Mouse (Mus musculus) limb, embryonic 14.5 days (tissue): ENCODE data around the gene Pdcd6ip. TPM values are rescaled to one million over a fixed set of nuclear protein-coding genes. Genes with fewer than 3 reads are reported as not detected.
"Not testable (repeated sequence)": the region's sequence is repeated elsewhere in the genome, so short reads cannot be mapped to it uniquely, and the experiment has no call there.

Source experiments
- ATAC-seq: fragments of 200-750 bp; cut with Nextera tagmentation; 2 replicates; pipeline ENCODE4 v1.8.0; 2017; ENCODE audit warnings: low read depth, moderate number of reproducible peaks, moderate TSS enrichment; ENCODE audit not compliant: low FRiP score
- DNase-seq: peaks from one replicate; pipeline ENCODE4 v3.0.0-alpha.2; 2015; ENCODE audit warnings: low spot score
- H3K27ac ChIP-seq: fragments of 300-500 bp; sonication (generic); replicated peaks from 2 replicates; pipeline ENCODE4 v1.5.1; 2014; ENCODE audit warnings: low read depth, mild to moderate bottlenecking, low read length, moderate library complexity, mixed read lengths
- H3K27me3 ChIP-seq: fragments of 300-500 bp; sonication (generic); 2 replicates; pipeline ENCODE4 v1.6.1; 2014; ENCODE audit warnings: low read length, mixed read lengths; ENCODE audit not compliant: control insufficient read depth, insufficient read depth
- H3K36me3 ChIP-seq: fragments of 300-500 bp; sonication (generic); 2 replicates; pipeline ENCODE4 v1.6.1; 2014; ENCODE audit warnings: mild to moderate bottlenecking, low read length, moderate library complexity, mixed read lengths; ENCODE audit not compliant: control insufficient read depth, insufficient read depth
- H3K4me1 ChIP-seq: fragments of 300-500 bp; sonication (generic); 2 replicates; pipeline ENCODE4 v1.6.1; 2014; ENCODE audit warnings: antibody characterized with exemption, low read length, mixed read lengths; ENCODE audit not compliant: control insufficient read depth, insufficient read depth
- H3K4me2 ChIP-seq: fragments of 300-500 bp; sonication (generic); replicated peaks from 2 replicates; pipeline ENCODE4 v1.6.1; 2014; ENCODE audit warnings: low read depth, mild to moderate bottlenecking, low read length, moderate library complexity; ENCODE audit not compliant: severe bottlenecking
- H3K4me3 ChIP-seq: fragments of 300-500 bp; sonication (generic); replicated peaks from 2 replicates; pipeline ENCODE4 v1.5.1; 2014; ENCODE audit warnings: low read length
- H3K9ac ChIP-seq: fragments of 300-500 bp; sonication (generic); 2 replicates; pipeline ENCODE4 v1.6.1; 2014; ENCODE audit warnings: mild to moderate bottlenecking, low read depth, low read length, moderate library complexity; ENCODE audit not compliant: severe bottlenecking
- H3K9me3 ChIP-seq: fragments of 300-500 bp; sonication (generic); 2 replicates; pipeline ENCODE4 v1.6.1; 2016; ENCODE audit warnings: low read length; ENCODE audit not compliant: control insufficient read depth
- POLR2A ChIP-seq: fragments of 200-500 bp; IDR thresholded peaks from 2 replicates; pipeline ENCODE4 v1.8.0; 2012; ENCODE audit warnings: inconsistent platforms, mild to moderate bottlenecking, moderate library complexity, borderline replicate concordance; ENCODE audit not compliant: insufficient read depth, insufficient read length; ENCODE audit errors: extremely low read depth
- WGBS: fragments of 180-500 bp; shearing (Covaris S2); extraction: QIAGEN DNeasy Blood & Tissue Kit; methylation state at CpG from one replicate; pipeline ENCODE4 v1.1.7; 2014; 5-methylcytosine and 5-hydroxymethylcytosine counted together
- polyA plus RNA-seq, 2 experiments: library from polyadenylated mRNA; depleted of rRNA in 1 of 2; stranded (reverse) in 1 of 2; unstranded in 1 of 2; fragments of >200 nt; fragmentation: Nextera tagmentation in 1 of 2; extraction: Ambion mirVana in 1 of 2; gene quantifications; 2 replicates each; pipeline versions ENCODE4 v1.2.1 to v1.2.3; 2012 to 2014

Pdcd6ip gene
- polyA plus RNA-seq, 2 experiments: 64.0 to 74.4 TPM

DNA sequence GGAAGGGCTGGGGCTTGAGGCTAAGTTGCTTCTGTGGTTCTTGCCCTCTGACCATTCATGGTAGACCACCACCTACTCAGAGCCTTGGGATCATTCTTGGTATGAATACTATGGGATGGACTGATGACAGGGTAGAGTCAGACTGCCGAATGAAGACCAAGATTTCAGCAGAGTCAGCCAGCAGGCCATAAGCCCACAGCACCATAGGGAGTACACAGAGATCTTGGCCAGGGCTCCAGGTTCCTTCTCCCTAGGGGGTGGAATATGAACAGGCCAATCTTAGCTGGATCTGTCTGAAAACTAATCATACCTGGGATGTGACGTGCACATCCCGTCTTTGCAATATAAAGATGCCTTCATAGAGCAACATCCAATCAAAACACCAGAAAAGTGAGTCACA is 23.5 kb upstream of the Pdcd6ip start:
- Histone ChIP-seq H3K9me3 (no peaks in the 10 kb centered on the region), H3K4me3 (no peak overlapping the region), H3K4me2 (no peak overlapping the region), H3K27ac (no peak overlapping the region), H3K4me1 (peaks cover 2% of the 10 kb centered on the region; the same call in 1 of the 2 replicates), H3K27me3 (no peaks in the 10 kb centered on the region), H3K36me3 (no peaks in the 10 kb centered on the region), H3K9ac (no peak overlapping the region)
- ATAC-seq (no peak), DNase-seq (no peak)
- WGBS: 74% methylated on average over 3 of the region's 3 CpGs
- no peak for TF ChIP-seq POLR2A

DNA sequence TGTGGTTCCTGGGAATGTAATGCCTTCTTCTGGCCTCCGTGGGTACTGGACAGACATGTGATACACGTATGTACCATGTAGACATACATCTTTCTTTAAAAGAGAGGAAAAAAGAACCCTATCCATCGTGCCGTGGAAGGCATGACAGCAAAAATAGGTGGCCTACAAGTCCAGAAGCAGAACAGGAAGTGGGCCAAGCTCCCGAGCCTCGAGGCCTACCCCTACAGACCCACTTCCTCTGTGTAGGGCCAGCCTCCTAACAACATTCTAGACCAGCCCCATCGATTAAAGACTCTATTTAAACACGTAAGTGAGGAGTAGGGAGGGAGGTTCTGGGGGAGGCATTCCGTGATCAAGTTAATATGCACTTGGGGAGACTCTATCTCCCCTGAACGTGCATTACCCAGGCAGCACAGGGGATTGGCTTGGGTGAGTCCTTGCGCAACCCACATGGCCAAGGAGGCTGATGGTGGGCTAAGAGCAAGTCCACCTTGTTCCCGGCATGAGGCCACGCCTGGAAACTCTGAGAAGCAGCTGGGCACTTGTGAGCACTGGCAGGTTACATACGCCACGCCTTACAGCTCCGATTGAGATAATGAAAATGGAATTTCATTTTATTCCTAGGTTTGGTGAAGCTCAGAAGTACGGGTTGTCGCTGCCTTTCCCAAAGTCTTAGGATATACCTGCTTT is 19.1 kb upstream of the Pdcd6ip start:
- WGBS: 90% methylated on average over 18 of the region's 18 CpGs
- Histone ChIP-seq H3K27ac (no peak overlapping the region), H3K9me3 (no peaks in the 10 kb centered on the region), H3K27me3 (no peaks in the 10 kb centered on the region), H3K36me3 (no peaks in the 10 kb centered on the region), H3K4me1 (peaks cover 2% of the 10 kb centered on the region; the same call in 1 of the 2 replicates), H3K4me3 (no peak overlapping the region), H3K9ac (no peak overlapping the region), H3K4me2 (no peak overlapping the region)
- ATAC-seq (no peak), DNase-seq (no peak)
- TF ChIP-seq POLR2A: no peak

DNA sequence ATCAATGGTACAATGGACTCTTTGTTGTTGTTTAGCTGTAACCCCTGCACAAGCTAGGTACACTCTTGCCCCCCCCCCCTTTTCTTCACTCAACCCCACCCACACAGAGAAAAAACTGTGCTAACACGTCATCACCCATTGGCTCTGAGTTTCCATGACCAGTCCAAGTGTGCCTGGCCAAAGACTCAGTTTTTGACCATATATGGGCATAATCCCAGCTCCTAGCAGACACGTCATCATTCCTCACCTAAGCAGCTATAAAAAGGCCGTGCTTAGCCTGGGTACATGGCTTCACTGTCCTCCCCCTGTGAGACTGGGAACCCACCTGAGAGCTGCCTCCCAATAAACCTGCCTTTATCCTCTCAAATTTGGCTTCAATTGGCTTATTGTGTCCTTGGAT is 18.1 kb upstream of the Pdcd6ip start:
- no peak for ATAC-seq
- H3K36me3 ChIP-seq: no peaks in the 10 kb centered on the region
- no peaks in the 10 kb centered on the region for H3K27me3 ChIP-seq
- H3K4me3 ChIP-seq: no peak overlapping the region
- no peak overlapping the region for H3K4me2 ChIP-seq
- no peak overlapping the region for H3K9ac ChIP-seq
- WGBS: 48% methylated on average over 3 of the region's 3 CpGs
- DNase-seq: no peak
- H3K9me3 ChIP-seq: no peaks in the 10 kb centered on the region
- H3K4me1 ChIP-seq: no peaks in the 10 kb centered on the region
- no peak for TF ChIP-seq POLR2A
- no peak overlapping the region for H3K27ac ChIP-seq

DNA sequence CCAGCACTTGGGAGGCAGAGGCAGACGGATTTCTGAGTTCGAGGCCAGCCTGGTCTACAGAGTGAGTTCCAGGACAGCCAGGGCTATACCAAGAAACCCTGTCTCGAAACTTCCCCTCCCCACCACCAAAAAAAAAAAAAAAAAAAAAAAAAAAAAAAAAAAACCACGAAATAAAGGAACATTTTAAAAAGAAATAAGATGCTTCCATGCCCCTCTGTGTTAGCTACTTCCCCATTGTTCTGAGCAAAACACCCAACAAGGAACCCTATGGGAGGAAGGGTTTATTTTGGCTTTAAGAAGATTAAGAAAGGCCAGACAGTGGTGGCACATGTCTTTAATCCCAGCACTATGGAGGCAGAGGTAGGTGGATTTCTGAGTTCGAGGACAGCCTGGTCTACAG is 17.6 kb upstream of the Pdcd6ip start:
- not testable (repeated sequence) for H3K36me3 ChIP-seq, H3K27ac ChIP-seq, H3K4me2 ChIP-seq, ATAC-seq, H3K4me3 ChIP-seq, DNase-seq, H3K27me3 ChIP-seq, H3K9me3 ChIP-seq, H3K9ac ChIP-seq, H3K4me1 ChIP-seq
- WGBS: 83% methylated on average over 5 of the region's 5 CpGs

DNA sequence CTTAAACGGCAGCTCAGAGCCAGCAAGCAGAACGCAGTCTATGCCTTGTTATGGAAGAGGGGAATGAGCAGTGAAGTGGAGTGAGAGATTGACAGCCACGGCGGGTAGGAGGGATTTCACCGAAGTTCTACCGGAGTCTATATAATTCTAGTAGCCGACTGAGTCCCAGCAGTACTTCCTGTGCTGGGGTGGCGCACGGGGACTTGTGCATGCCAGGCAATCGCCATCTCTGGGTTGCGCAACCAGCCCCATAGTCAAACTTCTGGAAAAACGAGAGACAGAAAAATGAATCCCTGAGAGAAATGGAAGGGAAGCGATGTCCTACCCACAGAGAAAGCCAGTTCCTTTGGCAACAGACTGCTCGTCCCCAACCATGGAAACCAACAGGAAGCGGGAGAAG is 16.6 kb upstream of the Pdcd6ip start:
- ATAC-seq: no peak
- Histone ChIP-seq H3K27me3 (no peaks in the 10 kb centered on the region), H3K4me2 (no peak overlapping the region), H3K9me3 (no peaks in the 10 kb centered on the region), H3K4me3 (no peak overlapping the region), H3K36me3 (no peaks in the 10 kb centered on the region), H3K9ac (no peak overlapping the region), H3K4me1 (no peaks in the 10 kb centered on the region), H3K27ac (no peak overlapping the region)
- no peak for DNase-seq
- WGBS: 83% methylated on average over 15 of the region's 15 CpGs
- TF ChIP-seq POLR2A: no peak

DNA sequence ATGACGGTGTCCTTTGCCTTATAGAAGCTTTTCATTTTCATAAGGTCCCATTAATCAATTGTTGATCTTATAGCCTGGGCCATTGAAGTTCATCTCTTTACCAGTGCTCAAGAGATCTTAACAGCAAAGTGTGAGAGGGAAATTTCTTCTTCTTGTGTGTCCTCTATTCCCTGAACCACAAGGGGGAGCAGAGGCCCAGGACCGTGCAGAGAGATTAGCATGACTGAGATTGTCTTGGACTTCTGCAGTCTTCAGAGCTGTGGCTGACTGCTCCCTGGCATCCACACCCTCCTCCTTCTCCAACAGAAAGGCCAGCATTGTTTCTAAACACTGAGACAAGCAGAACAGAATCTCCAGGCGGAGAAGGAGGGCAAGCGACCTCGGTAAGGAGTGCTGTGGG is 11.0 kb upstream of the Pdcd6ip start:
- no peaks in the 10 kb centered on the region for H3K9me3 ChIP-seq
- no peak for DNase-seq
- no peak overlapping the region for H3K9ac ChIP-seq

More for the DNA sequence above, 11.0 kb upstream of the Pdcd6ip start:
- 43% methylated on average over 5 of the region's 5 CpGs for WGBS
- Histone ChIP-seq H3K4me1 (no peaks in the 10 kb centered on the region), H3K36me3 (no peaks in the 10 kb centered on the region), H3K4me2 (no peak overlapping the region), H3K27ac (no peak overlapping the region), H3K4me3 (no peak overlapping the region), H3K27me3 (no peaks in the 10 kb centered on the region)
- no peak for TF ChIP-seq POLR2A
- ATAC-seq: no peak
